Mouse (Mus musculus) activated CD4-positive, CD25-positive, alpha-beta regulatory T cell (primary cell): ENCODE measurements around the gene Ssxb3. TPM values are rescaled to one million over a fixed set of nuclear protein-coding genes. Genes with fewer than 3 reads are reported as not detected.

Experiments
- polyA plus RNA-seq, 2 experiments: library from polyadenylated mRNA; unstranded; fragments of 100-300 nt; shearing (Covaris generic); gene quantifications; one replicate each; pipeline ENCODE4 v1.2.1; 2017

Gene Ssxb3
- polyA plus RNA-seq = not detected

GRCm38 (mm10) chrX:8591716-8592115 is at the start of gene Ssxb3:
Gene Ssxb3 (minus strand): TSS chrX:8591816.

GRCm38 (mm10) chrX:8548155-8548554 is 43.5 kb downstream of the Ssxb3 start, which contains the start of gene Ssxb6:
Gene Ssxb6 (minus strand): TSS chrX:8548255.

Other genes with a start within 250 kb of the Ssxb3 start
- not detected for gene Ssxb9, start 224.8 kb downstream of the Ssxb3 start, polyA plus RNA-seq
- not detected for gene Ssxb1, start 178.5 kb downstream of the Ssxb3 start, polyA plus RNA-seq
- not detected for gene Ssxb2, start 130.1 kb downstream of the Ssxb3 start, polyA plus RNA-seq
- gene Gm14459, start 66.9 kb downstream of the Ssxb3 start, polyA plus RNA-seq = not detected
- gene Ssxb6, start 43.6 kb downstream of the Ssxb3 start, polyA plus RNA-seq = not detected
- gene Ssxb8, start 99.0 kb upstream of the Ssxb3 start, polyA plus RNA-seq = not detected
- not detected for gene Ssx9, start 156.6 kb upstream of the Ssxb3 start, polyA plus RNA-seq
- gene Ssxb5, start 211.9 kb upstream of the Ssxb3 start, polyA plus RNA-seq = not detected